Mouse (Mus musculus) liver, embryonic 16.5 days (tissue): Measurements from ENCODE around the gene Cox4i2. TPM values are rescaled to one million over a fixed set of nuclear protein-coding genes. Genes with fewer than 3 reads are reported as not detected.

Source experiments
- ATAC-seq: fragments of 200-750 bp; cut with Nextera tagmentation; 2 replicates; pipeline ENCODE4 v1.8.0; 2017; ENCODE audit warnings: low read depth, mild to moderate bottlenecking, moderate number of reproducible peaks, moderate library complexity
- H3K27ac ChIP-seq: fragments of 300-500 bp; sonication (generic); 2 replicates; pipeline ENCODE4 v1.5.1; 2014; ENCODE audit warnings: mild to moderate bottlenecking, low read length
- H3K27me3 ChIP-seq: fragments of 300-500 bp; sonication (generic); 2 replicates; pipeline ENCODE4 v1.6.1; 2014; ENCODE audit warnings: low read depth, low read length, mixed read lengths; ENCODE audit not compliant: control insufficient read depth, insufficient read depth
- H3K36me3 ChIP-seq: fragments of 300-500 bp; sonication (generic); 2 replicates; pipeline ENCODE4 v1.6.1; 2014; ENCODE audit warnings: mild to moderate bottlenecking; ENCODE audit not compliant: control insufficient read depth, insufficient read depth
- H3K4me1 ChIP-seq: fragments of 300-500 bp; sonication (generic); 2 replicates; pipeline ENCODE4 v1.6.1; 2014; ENCODE audit warnings: low read depth, low read length, mixed read lengths; ENCODE audit not compliant: control insufficient read depth
- H3K4me2 ChIP-seq: fragments of 300-500 bp; sonication (generic); 2 replicates; pipeline ENCODE4 v1.6.1; 2014; ENCODE audit warnings: low read depth, low read length, mixed read lengths
- H3K4me3 ChIP-seq: fragments of 300-500 bp; sonication (generic); 2 replicates; pipeline ENCODE4 v1.5.1; 2014; ENCODE audit warnings: low read depth, mild to moderate bottlenecking, low read length
- H3K9ac ChIP-seq: fragments of 300-500 bp; sonication (generic); 2 replicates; pipeline ENCODE4 v1.6.1; 2014; ENCODE audit warnings: low read depth, low read length
- H3K9me3 ChIP-seq: fragments of 300-500 bp; sonication (generic); replicated peaks from 2 replicates; pipeline ENCODE4 v1.6.1; 2016; ENCODE audit warnings: low read length; ENCODE audit not compliant: control insufficient read depth
- WGBS: fragments of 180-500 bp; shearing (Covaris S2); extraction: QIAGEN DNeasy Blood & Tissue Kit; methylation state at CpG from one replicate; pipeline ENCODE4 v1.1.7; 2014; ENCODE audit not compliant: insufficient replicate concordance; 5-methylcytosine and 5-hydroxymethylcytosine counted together
- polyA plus RNA-seq: library from polyadenylated mRNA; unstranded; fragments of >200 nt; fragmentation: Nextera tagmentation; extraction: Ambion mirVana; gene quantifications from 2 replicates; pipeline ENCODE4 v1.2.1, GENCODE M21; 2015

Gene Cox4i2
- polyA plus RNA-seq, 1 experiment from 2014 or later = 1.4 TPM

DNA sequence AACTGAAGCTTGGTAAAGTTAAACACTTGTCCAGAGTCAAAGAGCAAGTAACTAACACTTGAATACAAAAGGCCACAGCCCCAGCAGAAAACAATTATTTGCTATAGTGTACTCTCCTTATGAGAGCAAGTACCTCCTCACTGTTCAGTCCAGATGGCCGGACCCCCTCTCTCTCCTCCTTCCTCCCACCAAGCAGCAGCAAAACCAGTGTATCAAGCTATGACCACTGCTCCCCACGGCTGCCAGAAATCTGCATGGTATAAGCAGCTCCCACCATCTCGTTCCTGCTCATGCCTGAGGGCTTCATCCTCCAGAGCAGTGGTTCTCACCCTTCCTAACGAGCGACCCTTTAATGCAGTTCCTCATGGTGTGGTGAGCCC, 51.1 kb downstream of the Cox4i2 start:
- 67% methylated on average over 5 of the region's 5 CpGs for WGBS
- H3K9me3 ChIP-seq = no peaks in the 10 kb centered on the region
- H3K4me2 ChIP-seq = peak overlapping the region; percentile 42; the same call in 1 of the 2 replicates
- no peak overlapping the region; the same call in 1 of the 2 replicates for H3K4me3 ChIP-seq
- peak overlapping the region; percentile 59; the same call in 1 of the 2 replicates for H3K9ac ChIP-seq
- peak overlapping the region; percentile 79 for H3K27ac ChIP-seq
- H3K27me3 ChIP-seq = no peaks in the 10 kb centered on the region
- ATAC-seq = no peak
- no peaks in the 10 kb centered on the region; the same call in 1 of the 2 replicates for H3K36me3 ChIP-seq
- H3K4me1 ChIP-seq = peaks cover 78% of the 10 kb centered on the region

DNA sequence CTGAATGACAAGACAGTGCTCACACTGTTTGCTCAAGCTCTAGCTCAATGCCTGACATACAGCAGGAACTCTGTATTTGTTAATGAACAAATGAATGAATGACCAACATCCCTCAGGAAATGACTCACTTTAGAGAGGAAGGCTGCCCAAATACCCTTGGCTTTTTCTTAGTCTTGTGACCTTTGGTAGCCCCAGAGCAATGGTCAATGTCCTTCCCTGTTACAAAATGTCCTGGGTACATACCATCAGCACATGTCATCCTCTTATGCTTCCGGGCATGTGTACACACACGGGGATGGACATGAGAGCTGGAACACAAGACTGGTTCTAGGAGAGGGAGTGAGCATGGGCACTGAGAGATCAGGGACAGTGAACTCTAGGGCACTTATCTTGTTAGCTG, 52.1 kb downstream of the Cox4i2 start:
- Histone ChIP-seq H3K4me1 (peaks cover 85% of the 10 kb centered on the region), H3K9ac (no peak overlapping the region; the same call in 1 of the 2 replicates), H3K4me3 (no peak overlapping the region), H3K4me2 (no peak overlapping the region), H3K36me3 (no peaks in the 10 kb centered on the region; the same call in 1 of the 2 replicates), H3K27me3 (no peaks in the 10 kb centered on the region), H3K9me3 (no peaks in the 10 kb centered on the region), H3K27ac (peak overlapping the region; percentile 79)
- peak; percentile 19; the same call in 1 of the 2 replicates for ATAC-seq
- WGBS = 49% methylated on average over 2 of the region's 2 CpGs

DNA sequence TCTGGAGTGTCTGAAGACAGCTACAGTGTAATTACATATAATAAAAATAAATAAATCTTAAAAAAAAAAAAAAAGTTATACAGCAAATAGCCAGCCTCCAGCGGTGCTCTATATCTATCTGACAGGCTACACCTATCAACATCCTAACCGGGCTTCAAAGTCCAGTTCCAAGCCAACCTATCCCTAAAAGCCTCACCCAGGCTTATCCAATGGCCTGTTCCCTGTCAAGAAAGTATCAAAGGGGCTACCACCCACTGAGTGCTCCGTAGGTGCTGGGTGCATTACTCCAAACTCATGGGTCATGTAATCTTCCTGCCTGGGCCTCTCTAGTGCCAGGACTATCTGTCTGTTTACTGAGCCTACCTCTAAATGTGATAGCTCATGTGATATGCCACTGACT, 54.2 kb downstream of the Cox4i2 start:
- peak; percentile 14; the same call in 1 of the 2 replicates for ATAC-seq
- H3K27ac ChIP-seq = peak overlapping the region; percentile 39
- H3K4me1 ChIP-seq = peaks cover 90% of the 10 kb centered on the region
- H3K9ac ChIP-seq = 0 out of 2 replicates have a peak overlapping the region, but pooled peaks have one; percentile 4
- no peak overlapping the region for H3K4me3 ChIP-seq
- no peaks in the 10 kb centered on the region for H3K9me3 ChIP-seq
- no peak overlapping the region for H3K4me2 ChIP-seq
- H3K27me3 ChIP-seq = no peaks in the 10 kb centered on the region
- 64% methylated on average over 3 of the region's 3 CpGs for WGBS
- H3K36me3 ChIP-seq = no peaks in the 10 kb centered on the region; the same call in 1 of the 2 replicates

DNA sequence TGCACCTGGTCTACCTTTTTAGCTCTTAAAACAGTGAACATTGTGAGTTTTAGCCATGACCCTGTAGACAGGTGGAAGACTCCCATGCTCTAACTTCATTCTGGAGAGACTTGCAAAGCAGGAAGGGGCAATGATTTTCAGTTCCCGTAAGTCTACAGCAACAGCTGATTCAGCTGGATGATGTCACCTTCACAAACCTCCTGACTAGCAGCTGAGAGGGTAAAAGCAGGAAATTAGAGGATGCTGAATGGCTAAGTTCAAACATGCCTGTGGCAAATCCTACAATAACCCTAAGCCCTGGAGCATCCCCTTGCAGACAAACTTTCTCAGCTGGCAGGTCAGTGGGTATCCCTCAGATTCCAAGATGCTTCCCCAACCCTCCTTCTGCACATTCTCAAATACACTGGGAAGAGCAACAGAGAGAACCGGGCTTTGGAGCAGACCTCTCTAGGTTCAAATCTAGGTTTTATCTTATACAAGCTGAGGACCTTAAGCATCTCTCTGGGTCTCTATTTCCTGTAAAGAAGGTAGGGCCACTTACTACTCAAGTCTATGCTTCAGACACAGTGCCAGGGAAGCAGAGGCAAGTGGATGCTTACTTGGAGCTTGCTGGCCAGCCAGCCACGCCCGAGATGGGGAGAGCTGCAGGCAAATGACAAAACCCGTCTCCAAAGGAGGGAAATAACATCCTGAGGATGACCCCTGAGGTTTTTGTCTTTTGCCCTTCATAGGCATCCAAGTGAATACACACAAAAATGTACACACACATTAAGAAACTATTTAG, 56.4 kb downstream of the Cox4i2 start:
- H3K36me3 ChIP-seq = no peaks in the 10 kb centered on the region
- no peaks in the 10 kb centered on the region for H3K9me3 ChIP-seq
- peak overlapping the region; percentile 34; the same call in 1 of the 2 replicates for H3K4me3 ChIP-seq
- H3K9ac ChIP-seq = peak overlapping the region; percentile 63
- 44% methylated on average over 5 of the region's 5 CpGs for WGBS
- no peaks in the 10 kb centered on the region for H3K27me3 ChIP-seq
- H3K4me1 ChIP-seq = peaks cover 90% of the 10 kb centered on the region
- ATAC-seq = no peak
- H3K27ac ChIP-seq = peak overlapping the region; percentile 99
- H3K4me2 ChIP-seq = peak overlapping the region; percentile 58

DNA sequence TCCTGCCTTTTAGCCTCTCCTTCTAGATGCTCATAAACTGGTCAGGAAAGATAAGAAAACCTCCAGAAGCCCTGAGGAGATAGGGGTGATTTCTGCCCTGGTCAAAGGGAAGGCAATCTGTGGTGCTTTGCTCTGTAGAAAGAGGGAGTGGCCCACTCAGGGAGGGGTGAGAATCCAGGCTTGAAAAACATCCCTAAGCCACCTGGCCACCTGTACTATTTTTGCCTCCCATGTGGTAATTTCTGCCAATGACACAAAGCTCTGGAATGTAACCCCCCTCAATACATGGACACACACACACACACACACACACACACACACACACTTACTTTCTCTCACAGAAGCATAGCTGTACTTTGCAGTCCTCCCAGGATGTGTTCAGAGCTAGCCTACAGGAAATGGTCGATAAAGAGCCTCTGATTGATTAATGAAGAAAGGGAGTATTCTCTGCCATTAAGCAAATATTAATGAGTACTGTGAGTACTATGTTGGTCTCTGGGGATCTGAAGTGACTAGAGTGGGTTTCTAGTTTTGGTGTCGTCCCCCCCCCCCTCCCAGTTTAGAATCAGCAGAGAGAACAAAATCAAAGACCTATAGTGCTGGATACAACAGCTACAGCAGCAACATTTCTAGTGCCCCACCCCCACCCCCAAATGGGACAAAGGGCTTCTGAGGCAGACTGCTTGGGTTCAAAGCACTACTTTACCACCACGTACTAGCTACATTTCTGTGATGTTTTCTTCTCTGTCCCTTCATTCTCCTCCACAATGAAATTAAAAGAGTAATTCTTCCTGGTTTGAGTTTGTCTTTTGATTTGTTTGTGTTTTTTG, 57.6 kb downstream of the Cox4i2 start:
- no peaks in the 10 kb centered on the region for H3K9me3 ChIP-seq
- H3K4me3 ChIP-seq = peak overlapping the region; percentile 34; the same call in 1 of the 2 replicates
- 35% methylated on average over 3 of the region's 3 CpGs for WGBS
- H3K27ac ChIP-seq = peak overlapping the region; percentile 99
- H3K4me2 ChIP-seq = peak overlapping the region; percentile 58
- peaks cover 90% of the 10 kb centered on the region for H3K4me1 ChIP-seq
- peak overlapping the region; percentile 63 for H3K9ac ChIP-seq
- no peaks in the 10 kb centered on the region for H3K36me3 ChIP-seq
- peak; percentile 83 for ATAC-seq
- H3K27me3 ChIP-seq = no peaks in the 10 kb centered on the region

DNA sequence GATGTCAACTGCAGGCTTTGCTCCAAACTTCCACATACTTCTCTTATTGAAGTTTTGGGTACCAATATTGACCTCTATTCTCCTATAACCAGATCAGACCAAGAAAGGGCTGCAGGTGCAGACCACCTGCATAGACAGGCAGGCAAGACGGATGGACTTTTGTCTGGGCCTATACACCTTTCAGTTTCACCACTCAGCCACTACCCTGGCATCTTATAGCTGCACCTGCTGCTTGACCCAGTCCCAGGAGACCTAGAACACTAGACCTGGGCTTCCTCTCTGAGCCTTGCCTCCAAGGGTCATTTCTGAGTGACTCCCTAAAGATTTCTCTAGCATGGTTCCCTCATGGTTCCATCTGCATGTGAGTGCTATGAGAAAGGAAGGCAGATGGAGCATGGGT, 59.3 kb downstream of the Cox4i2 start:
- no peak overlapping the region; the same call in 1 of the 2 replicates for H3K4me3 ChIP-seq
- peak overlapping the region; percentile 99 for H3K27ac ChIP-seq
- H3K4me1 ChIP-seq = peaks cover 97% of the 10 kb centered on the region
- peak overlapping the region; percentile 50 for H3K4me2 ChIP-seq
- no peaks in the 10 kb centered on the region for H3K9me3 ChIP-seq
- no peak for ATAC-seq
- WGBS = 82% methylated on average over 1 of the region's 1 CpGs
- H3K36me3 ChIP-seq = no peaks in the 10 kb centered on the region
- H3K27me3 ChIP-seq = no peaks in the 10 kb centered on the region
- peak overlapping the region; percentile 59 for H3K9ac ChIP-seq

DNA sequence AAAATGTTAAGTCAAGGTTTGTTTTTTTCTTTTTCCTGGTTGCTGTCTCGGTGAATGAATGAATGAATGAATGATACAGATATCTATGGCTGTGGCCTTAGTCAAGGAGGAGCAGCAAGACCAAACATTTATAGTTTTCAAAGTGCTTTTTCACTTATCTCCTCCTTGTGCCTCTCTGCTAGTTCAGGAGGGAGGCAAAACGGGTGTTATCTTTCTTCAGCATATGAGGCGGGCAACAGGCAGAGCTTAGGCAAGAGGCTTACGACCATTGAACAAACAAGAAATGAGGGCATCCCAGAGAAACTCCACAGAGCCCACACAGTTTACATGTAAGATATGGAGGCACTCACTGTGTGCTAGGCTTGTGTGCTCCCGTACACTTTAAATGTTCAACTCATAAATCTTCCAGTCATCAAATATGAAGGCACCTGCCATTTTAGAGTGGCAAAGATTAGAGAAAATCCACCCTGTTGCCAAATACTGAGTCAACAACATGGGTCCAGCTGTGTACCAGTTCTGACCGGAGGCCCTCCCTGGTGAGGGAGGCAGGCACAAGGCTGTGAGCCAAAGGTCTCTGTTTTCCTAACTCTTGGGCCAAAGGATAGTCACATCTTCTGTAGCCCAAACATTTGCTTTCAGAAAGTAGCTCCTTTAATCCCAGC, 60.4 kb downstream of the Cox4i2 start:
- Histone ChIP-seq H3K27me3 (no peaks in the 10 kb centered on the region), H3K9me3 (no peaks in the 10 kb centered on the region), H3K36me3 (peaks cover 4% of the 10 kb centered on the region; the same call in 1 of the 2 replicates), H3K4me3 (peak overlapping the region; percentile 21), H3K4me1 (peaks cover 98% of the 10 kb centered on the region), H3K27ac (peak overlapping the region; percentile 99), H3K9ac (peak overlapping the region; percentile 70), H3K4me2 (peak overlapping the region; percentile 50)
- ATAC-seq = peak; percentile 73
- WGBS = 14% methylated on average over 6 of the region's 6 CpGs
